In the genomic region with DNA sequence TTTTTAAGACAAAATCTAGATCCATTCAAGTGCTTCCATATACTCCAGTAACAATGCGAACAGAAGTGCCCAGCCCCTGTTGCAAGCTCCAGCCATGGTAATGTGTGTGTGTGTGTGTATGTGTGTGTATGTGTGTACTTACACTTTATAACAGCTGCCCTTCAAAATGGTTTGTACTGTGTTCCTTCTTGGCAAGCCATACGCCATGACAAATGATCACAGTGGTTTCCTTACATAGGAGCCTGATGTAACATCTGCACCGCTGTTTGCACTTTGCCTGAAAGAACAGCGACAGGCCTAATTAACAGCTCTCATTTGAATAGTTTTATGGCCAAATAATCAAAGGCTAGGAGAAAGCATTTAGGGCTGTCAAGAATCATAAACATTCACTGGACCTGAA, we compare ENCODE assay signal across 10 mouse cellular contexts. TPM values are rescaled to one million over a fixed set of nuclear protein-coding genes. Genes with fewer than 3 reads are reported as not detected.
DNase-seq lines count a peak whose midpoint lies in the region; ATAC-seq and TF ChIP-seq lines count a peak whose summit lies in the region.
"Had no signal": no experiment of that assay in that cellular context is flagged by ENCODE, and none has a peak within 500 bp of the region (broad histone marks: within the 10 kb centered on the region; RNA-seq: fewer than 3 reads in every experiment).

No protein-coding gene starts in this region.

- DNase-seq in lung, adult 2 months, result no peak
- peak; percentile 20 for DNase-seq in splenic B cell, adult 2 months (ENCODE audit: low read depth, low spot score)
- no peak for DNase-seq in layer of hippocampus, adult 11-12 months (ENCODE audit: low spot score)
- no peak for DNase-seq in left cerebral cortex, postnatal 36 days (ENCODE audit: low spot score in 2 of 2)
- DNase-seq in gastrocnemius, postnatal 14 days, result no peak

- H3K27ac ChIP-seq in lung, embryonic 16.5 days (ENCODE audit: low read length), result no peak overlapping the region
- no peak overlapping the region for H3K27ac ChIP-seq in forebrain, embryonic 13.5 days
- no peak overlapping the region for H3K27ac ChIP-seq in limb, embryonic 13.5 days

- WGBS in lung, embryonic 16.5 days, result 72% methylated on average over 4 of the region's 4 CpGs
- 68% methylated on average over 4 of the region's 4 CpGs for WGBS in lung, adult 2 months
- WGBS in forebrain, embryonic 13.5 days, result 55% methylated on average over 4 of the region's 4 CpGs
- 50% methylated on average over 4 of the region's 4 CpGs for WGBS in limb, embryonic 13.5 days

- peaks cover 3% of the 10 kb centered on the region; the same call in 1 of the 2 replicates for H3K4me1 ChIP-seq in lung, embryonic 16.5 days (replicated peaks; ENCODE audit: control insufficient read depth, insufficient read depth, low read length)
- peaks cover 3% of the 10 kb centered on the region for H3K4me1 ChIP-seq in lung, adult 2 months (ENCODE audit: control insufficient read depth, insufficient read depth, low read length)
- no peaks in the 10 kb centered on the region for H3K4me1 ChIP-seq in forebrain, embryonic 13.5 days
- no peaks in the 10 kb centered on the region for H3K4me1 ChIP-seq in limb, embryonic 13.5 days

- no peaks in the 10 kb centered on the region for H3K27me3 ChIP-seq in lung, embryonic 16.5 days (ENCODE audit: control insufficient read depth, insufficient read depth, low read depth, low read length)
- H3K27me3 ChIP-seq in forebrain, embryonic 13.5 days, result peaks cover 3% of the 10 kb centered on the region; the same call in 1 of the 2 replicates
- peaks cover 16% of the 10 kb centered on the region; the same call in 1 of the 2 replicates for H3K27me3 ChIP-seq in limb, embryonic 13.5 days
- no peaks in the 10 kb centered on the region for H3K27me3 ChIP-seq in splenic B cell, adult 2 months (ENCODE audit: control insufficient read depth, insufficient read depth, low read length, poor library complexity, severe bottlenecking)
- H3K27me3 ChIP-seq: Patski had no signal

- no peak for TF ChIP-seq CTCF in lung, adult 2 months (IDR thresholded peaks at IDR 0.05; ENCODE audit: insufficient read depth, low read length)

- H3K9me3 ChIP-seq in lung, embryonic 16.5 days (ENCODE audit: control insufficient read depth, low read length), result no peaks in the 10 kb centered on the region
- no peaks in the 10 kb centered on the region for H3K9me3 ChIP-seq in forebrain, embryonic 13.5 days (replicated peaks)
- H3K9me3 ChIP-seq in limb, embryonic 13.5 days, result 0 out of 2 replicates have a peak, but pooled peaks cover 2% of the 10 kb centered on the region

- H3K36me3 ChIP-seq in lung, embryonic 16.5 days (ENCODE audit: control insufficient read depth, insufficient read depth, low read length), result no peaks in the 10 kb centered on the region
- no peaks in the 10 kb centered on the region for H3K36me3 ChIP-seq in forebrain, embryonic 13.5 days (ENCODE audit: poor library complexity, severe bottlenecking)
- H3K36me3 ChIP-seq in limb, embryonic 13.5 days, result no peaks in the 10 kb centered on the region
- no peaks in the 10 kb centered on the region for H3K36me3 ChIP-seq in splenic B cell, adult 2 months (ENCODE audit: control insufficient read depth, insufficient read depth, low read length, poor library complexity, severe bottlenecking)

- peak; percentile 21; the same call in 1 of the 2 replicates for ATAC-seq in lung, embryonic 16.5 days (ENCODE audit: low read depth)
- no peak for ATAC-seq in forebrain, embryonic 13.5 days
- no peak for ATAC-seq in limb, embryonic 13.5 days (ENCODE audit: low FRiP score, low read depth)

- H3K4me2 ChIP-seq in lung, embryonic 16.5 days (ENCODE audit: low read depth, low read length), result peak overlapping the region; percentile 99
- peak overlapping the region; percentile 98 for H3K4me2 ChIP-seq in forebrain, embryonic 13.5 days
- peak overlapping the region; percentile 99 for H3K4me2 ChIP-seq in limb, embryonic 13.5 days (replicated peaks)

- H3K9ac ChIP-seq in lung, embryonic 16.5 days (ENCODE audit: low read length), result no peak overlapping the region
- H3K9ac ChIP-seq in forebrain, embryonic 13.5 days, result no peak overlapping the region
- no peak overlapping the region for H3K9ac ChIP-seq in limb, embryonic 13.5 days

- no peak for TF ChIP-seq POLR2A in lung, adult 2 months (IDR thresholded peaks at IDR 0.05; ENCODE audit: borderline replicate concordance, extremely low read depth, low read depth, low read length)

- intact Hi-C loops in left cerebral cortex, postnatal 36 days (cut with DNase I), result no loop called here
- intact Hi-C loops in gastrocnemius, postnatal 14 days (cut with DNase I; ENCODE audit: low total_unique reads), result loop anchor here (5.0 kb wide), 1 partner anchor 297 kb away; no protein-coding TSS in a partner anchor

- no peak overlapping the region for H3K4me3 ChIP-seq in lung, embryonic 16.5 days (ENCODE audit: low read length)
- no peak overlapping the region for H3K4me3 ChIP-seq in lung, adult 2 months (replicated peaks; ENCODE audit: extremely low read depth, low read depth, low read length)
- H3K4me3 ChIP-seq in forebrain, embryonic 13.5 days, result peak overlapping the region; percentile 59; the same call in 1 of the 2 replicates
- peak overlapping the region; percentile 59 for H3K4me3 ChIP-seq in limb, embryonic 13.5 days

RNA-seq across cellular contexts. Expression of gene 1700016H13Rik, which starts 1.0 kb away (rescaled TPM):
- polyA plus RNA-seq in lung, embryonic 16.5 days (2015; fragmentation: Nextera tagmentation; extraction: Ambion mirVana), result 0.35 TPM in 2 replicates
- 0.16 and 0.21 TPM in 2 replicates for polyA plus RNA-seq in lung, adult 2 months (2012; rRNA removed)
- 0.27 and 0.37 TPM in 2 replicates for polyA plus RNA-seq in forebrain, embryonic 13.5 days (2015; fragmentation: Nextera tagmentation; extraction: Ambion mirVana)
- not detected in 2 replicates for polyA plus RNA-seq in limb, embryonic 13.5 days (2015; fragmentation: Nextera tagmentation; extraction: Ambion mirVana)
- not detected for total RNA-seq in left cerebral cortex, postnatal 36 days (2021)
- under 1 TPM; 0.18 to 0.47 TPM for total RNA-seq in gastrocnemius, postnatal 14 days (2021)
- total RNA-seq: layer of hippocampus, adult 8-10 months had no signal
- polyA plus RNA-seq: Patski had no signal

RNA-seq across cellular contexts. Expression of gene Slc10a6, which starts 25.6 kb away (rescaled TPM):
- polyA plus RNA-seq in lung, embryonic 16.5 days (2015; fragmentation: Nextera tagmentation; extraction: Ambion mirVana), result 3.2 and 4.2 TPM in 2 replicates
- 18.7 and 20.6 TPM in 2 replicates for polyA plus RNA-seq in lung, adult 2 months (2012; rRNA removed)
- 0.08 TPM in 1 of 2 replicates, not detected in the other for polyA plus RNA-seq in forebrain, embryonic 13.5 days (2015; fragmentation: Nextera tagmentation; extraction: Ambion mirVana)
- 0.20 TPM in 1 of 2 replicates, not detected in the other for polyA plus RNA-seq in limb, embryonic 13.5 days (2015; fragmentation: Nextera tagmentation; extraction: Ambion mirVana)
- total RNA-seq in left cerebral cortex, postnatal 36 days (2021), result under 1 TPM; 0.15 to 0.18 TPM
- 1 to 10 TPM in 1 of 2 experiments, under 1 TPM in 1; 0.47 to 5.4 TPM for total RNA-seq in gastrocnemius, postnatal 14 days (2021)
- polyA plus RNA-seq: Patski had no signal

RNA-seq across cellular contexts. Expression of gene Aff1, which starts 37.4 kb away (rescaled TPM):
- 8.3 and 8.4 TPM in 2 replicates for polyA plus RNA-seq in lung, embryonic 16.5 days (2015; fragmentation: Nextera tagmentation; extraction: Ambion mirVana)
- polyA plus RNA-seq in lung, adult 2 months (2012; rRNA removed), result 15.3 and 19.2 TPM in 2 replicates
- polyA plus RNA-seq in forebrain, embryonic 13.5 days (2015; fragmentation: Nextera tagmentation; extraction: Ambion mirVana), result 1.8 and 2.0 TPM in 2 replicates
- 4.0 and 4.1 TPM in 2 replicates for polyA plus RNA-seq in limb, embryonic 13.5 days (2015; fragmentation: Nextera tagmentation; extraction: Ambion mirVana)
- 10 to 100 TPM; 10.9 to 13.5 TPM for total RNA-seq in left cerebral cortex, postnatal 36 days (2021)
- 10 to 100 TPM; 26.3 to 45.5 TPM for total RNA-seq in gastrocnemius, postnatal 14 days (2021)

Comparison
In these comparisons a context has a peak if more than half of its experiments do, and no peak if none do; other contexts are left out.
1. H3K4me3 ChIP-seq: peak in forebrain, embryonic 13.5 days (single experiment) and limb, embryonic 13.5 days (single experiment); none in lung, embryonic 16.5 days (single experiment) and lung, adult 2 months (single experiment).
2. Peak in every context shown above with its lines, with median percentiles within 50 percentile points of each other: H3K4me2 ChIP-seq.